Mouse (Mus musculus) yolk sac, embryonic 10.5 days (tissue): ENCODE measurements around the gene Rpap3.
A peak's percentile ranks its signal among the peaks of the same experiment; 100 is the strongest.

Experiments
- DNase-seq: peaks from one replicate; pipeline ENCODE4 v3.0.0-alpha.2; 2017; ENCODE audit warnings: low spot score

Gene Rpap3

GRCm38 (mm10) chr15:97730365-97730764 lies 24.7 kb upstream of the Rpap3 start:
- peak; percentile 20 for DNase-seq

GRCm38 (mm10) chr15:97728804-97729203 lies 23.2 kb upstream of the Rpap3 start:
- DNase-seq: no peak

GRCm38 (mm10) chr15:97728394-97728793 lies 22.8 kb upstream of the Rpap3 start:
- no peak for DNase-seq

GRCm38 (mm10) chr15:97727520-97727919 lies 21.9 kb upstream of the Rpap3 start:
- DNase-seq: no peak

- DNase-seq: no peak
Measured at GRCm38 (mm10) chr15:97727048-97727447, 21.4 kb upstream of the Rpap3 start.

GRCm38 (mm10) chr15:97726310-97726709 lies 20.7 kb upstream of the Rpap3 start:
- DNase-seq: no peak

- no peak for DNase-seq
Measured at GRCm38 (mm10) chr15:97725198-97725785, 19.7 kb upstream of the Rpap3 start.

- no peak for DNase-seq
Measured at GRCm38 (mm10) chr15:97724346-97725197, 18.9 kb upstream of the Rpap3 start.

GRCm38 (mm10) chr15:97723536-97724345 lies 18.1 kb upstream of the Rpap3 start:
- no peak for DNase-seq

- DNase-seq: no peak
Measured at GRCm38 (mm10) chr15:97721008-97721701, 15.5 kb upstream of the Rpap3 start.

GRCm38 (mm10) chr15:97720026-97720675 lies 14.5 kb upstream of the Rpap3 start:
- no peak for DNase-seq

- DNase-seq: no peak
Measured at GRCm38 (mm10) chr15:97719494-97719893, 13.9 kb upstream of the Rpap3 start.

- no peak for DNase-seq
Measured at GRCm38 (mm10) chr15:97718535-97719155, 13.0 kb upstream of the Rpap3 start.

GRCm38 (mm10) chr15:97717861-97718534 lies 12.4 kb upstream of the Rpap3 start:
- peak; percentile 49 for DNase-seq

- DNase-seq: no peak
Measured at GRCm38 (mm10) chr15:97716782-97717181, 11.2 kb upstream of the Rpap3 start.

GRCm38 (mm10) chr15:97715734-97716133 lies 10.1 kb upstream of the Rpap3 start:
- no peak for DNase-seq

GRCm38 (mm10) chr15:97715083-97715482 lies 9.5 kb upstream of the Rpap3 start:
- DNase-seq: no peak

GRCm38 (mm10) chr15:97712546-97712945 lies 6.9 kb upstream of the Rpap3 start:
- no peak for DNase-seq

- DNase-seq: no peak
Measured at GRCm38 (mm10) chr15:97710906-97711305, 5.3 kb upstream of the Rpap3 start.

- DNase-seq: no peak
Measured at GRCm38 (mm10) chr15:97696616-97697015, 9.0 kb downstream of the Rpap3 start.

- DNase-seq: no peak
Measured at GRCm38 (mm10) chr15:97693411-97693810, 12.2 kb downstream of the Rpap3 start.
